Mouse (Mus musculus): ENCODE results near the gene Hspa8. TPM values are rescaled to one million over a fixed set of nuclear protein-coding genes. Genes with fewer than 3 reads are reported as not detected.

Gene Hspa8
- polyA plus RNA-seq, 1 experiment from 2014 or later, result 991 TPM

- ATAC-seq (ENCODE audit: low FRiP score, low TSS enrichment) (no peak), DNase-seq (ENCODE audit: low spot score) (no peak)
- H3K27me3 ChIP-seq (ENCODE audit: control insufficient read depth, insufficient read depth, low read length), result no peaks in the 10 kb centered on the region
- H3K9me3 ChIP-seq (ENCODE audit: control insufficient read depth, low read length), result no peaks in the 10 kb centered on the region
- no peak overlapping the region for H3K4me3 ChIP-seq (ENCODE audit: low read depth, low read length)
- TF ChIP-seq EP300 (optimal IDR thresholded peaks at IDR 0.05), result no peak
- TF ChIP-seq CTCF (IDR thresholded peaks at IDR 0.05; ENCODE audit: low read depth), result 0 out of 2 replicates have a peak, but pooled peaks have one; percentile 13
- no peak overlapping the region for H3K27ac ChIP-seq (replicated peaks)
- WGBS, result 84% methylated on average over 3 of the region's 3 CpGs
- no peaks in the 10 kb centered on the region for H3K36me3 ChIP-seq (ENCODE audit: control insufficient read depth, insufficient read depth, low read length)
- no peak overlapping the region for H3K9ac ChIP-seq (ENCODE audit: low read length)
- no peak overlapping the region for H3K4me2 ChIP-seq (replicated peaks; ENCODE audit: low read depth)
- no peaks in the 10 kb centered on the region for H3K4me1 ChIP-seq (replicated peaks; ENCODE audit: control insufficient read depth, insufficient read depth)
Observed at GRCm38 (mm10) chr9:40836681-40837080, 35.9 kb downstream of the Hspa8 start.

DNA sequence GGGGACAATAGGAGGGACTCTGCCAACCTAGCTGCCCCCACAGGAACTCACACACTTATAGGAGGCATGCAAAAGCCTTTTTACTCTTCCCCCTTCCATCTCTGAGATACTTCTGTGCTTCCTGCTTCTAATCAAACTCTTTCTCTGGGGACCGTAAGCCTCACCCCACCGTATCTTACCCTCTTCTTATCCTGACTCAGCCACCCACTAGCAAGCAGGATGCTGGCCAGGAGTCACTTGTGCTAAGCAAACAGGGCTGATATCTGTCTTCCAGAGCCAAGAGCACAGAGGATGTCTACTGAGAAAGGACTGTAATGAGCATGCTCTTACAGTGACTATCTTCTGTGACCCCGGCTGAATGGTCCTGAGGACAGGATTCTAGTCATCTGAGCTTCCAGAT, 38.9 kb downstream of the Hspa8 start:
- Histone ChIP-seq H3K4me3 (ENCODE audit: low read depth, low read length) (no peak overlapping the region), H3K36me3 (ENCODE audit: control insufficient read depth, insufficient read depth, low read length) (no peaks in the 10 kb centered on the region), H3K27me3 (ENCODE audit: control insufficient read depth, insufficient read depth, low read length) (no peaks in the 10 kb centered on the region), H3K9ac (ENCODE audit: low read length) (no peak overlapping the region), H3K4me2 (replicated peaks; ENCODE audit: low read depth) (no peak overlapping the region), H3K4me1 (replicated peaks; ENCODE audit: control insufficient read depth, insufficient read depth) (no peaks in the 10 kb centered on the region), H3K27ac (replicated peaks) (no peak overlapping the region), H3K9me3 (ENCODE audit: control insufficient read depth, low read length) (no peaks in the 10 kb centered on the region)
- no peak for TF ChIP-seq CTCF (IDR thresholded peaks at IDR 0.05; ENCODE audit: low read depth)
- no peak for TF ChIP-seq EP300 (optimal IDR thresholded peaks at IDR 0.05)
- no peak for DNase-seq (ENCODE audit: low spot score)
- 66% methylated on average over 3 of the region's 3 CpGs for WGBS
- ATAC-seq (ENCODE audit: low FRiP score, low TSS enrichment), result no peak

- TF ChIP-seq CTCF (IDR thresholded peaks at IDR 0.05; ENCODE audit: low read depth) (no peak), EP300 (optimal IDR thresholded peaks at IDR 0.05) (no peak)
- Histone ChIP-seq H3K27me3 (ENCODE audit: control insufficient read depth, insufficient read depth, low read length) (no peaks in the 10 kb centered on the region), H3K4me2 (replicated peaks; ENCODE audit: low read depth) (no peak overlapping the region), H3K9me3 (ENCODE audit: control insufficient read depth, low read length) (no peaks in the 10 kb centered on the region), H3K9ac (ENCODE audit: low read length) (no peak overlapping the region), H3K4me1 (replicated peaks; ENCODE audit: control insufficient read depth, insufficient read depth) (no peaks in the 10 kb centered on the region), H3K36me3 (ENCODE audit: control insufficient read depth, insufficient read depth, low read length) (no peaks in the 10 kb centered on the region), H3K4me3 (ENCODE audit: low read depth, low read length) (no peak overlapping the region), H3K27ac (replicated peaks) (no peak overlapping the region)
- ATAC-seq (ENCODE audit: low FRiP score, low TSS enrichment) (no peak), DNase-seq (ENCODE audit: low spot score) (no peak)
- WGBS, result 54% methylated on average over 2 of the region's 2 CpGs
Observed at GRCm38 (mm10) chr9:40851515-40851914, 50.7 kb downstream of the Hspa8 start.

GRCm38 (mm10) chr9:40858461-40859160, 57.8 kb downstream of the Hspa8 start:
- Histone ChIP-seq H3K4me3 (ENCODE audit: low read depth, low read length) (peak overlapping the region; percentile 25), H3K4me1 (replicated peaks; ENCODE audit: control insufficient read depth, insufficient read depth) (no peaks in the 10 kb centered on the region), H3K36me3 (ENCODE audit: control insufficient read depth, insufficient read depth, low read length) (no peaks in the 10 kb centered on the region), H3K27ac (replicated peaks) (no peak overlapping the region), H3K27me3 (ENCODE audit: control insufficient read depth, insufficient read depth, low read length) (no peaks in the 10 kb centered on the region), H3K9me3 (ENCODE audit: control insufficient read depth, low read length) (no peaks in the 10 kb centered on the region), H3K4me2 (replicated peaks; ENCODE audit: low read depth) (peak overlapping the region; percentile 56), H3K9ac (ENCODE audit: low read length) (no peak overlapping the region)
- TF ChIP-seq EP300 (optimal IDR thresholded peaks at IDR 0.05), result no peak
- TF ChIP-seq CTCF (IDR thresholded peaks at IDR 0.05; ENCODE audit: low read depth), result no peak
- no peak for ATAC-seq (ENCODE audit: low FRiP score, low TSS enrichment)
- no peak for DNase-seq (ENCODE audit: low spot score)
- WGBS, result 10% methylated on average over 21 of the region's 21 CpGs

- no peaks in the 10 kb centered on the region for H3K36me3 ChIP-seq (ENCODE audit: control insufficient read depth, insufficient read depth, low read length)
- ATAC-seq (ENCODE audit: low FRiP score, low TSS enrichment) (no peak), DNase-seq (ENCODE audit: low spot score) (no peak)
- no peak overlapping the region for H3K9ac ChIP-seq (ENCODE audit: low read length)
- peak overlapping the region; percentile 25 for H3K4me3 ChIP-seq (ENCODE audit: low read depth, low read length)
- no peak overlapping the region for H3K27ac ChIP-seq (replicated peaks)
- H3K9me3 ChIP-seq (ENCODE audit: control insufficient read depth, low read length), result no peaks in the 10 kb centered on the region
- no peaks in the 10 kb centered on the region for H3K4me1 ChIP-seq (replicated peaks; ENCODE audit: control insufficient read depth, insufficient read depth)
- peak overlapping the region; percentile 56 for H3K4me2 ChIP-seq (replicated peaks; ENCODE audit: low read depth)
- WGBS, result 12% methylated on average over 9 of the region's 9 CpGs
- TF ChIP-seq EP300 (optimal IDR thresholded peaks at IDR 0.05), result no peak
- TF ChIP-seq CTCF (IDR thresholded peaks at IDR 0.05; ENCODE audit: low read depth), result no peak
- H3K27me3 ChIP-seq (ENCODE audit: control insufficient read depth, insufficient read depth, low read length), result no peaks in the 10 kb centered on the region
Observed at GRCm38 (mm10) chr9:40859196-40859595, 58.4 kb downstream of the Hspa8 start.

Other genes with a start within 250 kb of the Hspa8 start
- not detected in 2 replicates for gene Gm21915, start 130.4 kb upstream of the Hspa8 start, polyA plus RNA-seq (2015; fragmentation: Nextera tagmentation; extraction: Ambion mirVana)
- gene Clmp, start 115.0 kb upstream of the Hspa8 start, polyA plus RNA-seq (2015; fragmentation: Nextera tagmentation; extraction: Ambion mirVana), result 17.7 and 17.8 TPM in 2 replicates
- 0.04 TPM in 1 of 2 replicates, not detected in the other for gene Bsx, start 73.1 kb downstream of the Hspa8 start, polyA plus RNA-seq (2015; fragmentation: Nextera tagmentation; extraction: Ambion mirVana)
- 0.04 and 0.07 TPM in 2 replicates for gene Jhy, start 163.1 kb downstream of the Hspa8 start, polyA plus RNA-seq (2015; fragmentation: Nextera tagmentation; extraction: Ambion mirVana)
- not detected in 2 replicates for gene Crtam, start 203.6 kb downstream of the Hspa8 start, polyA plus RNA-seq (2015; fragmentation: Nextera tagmentation; extraction: Ambion mirVana)

All from stomach, postnatal 0 days (tissue).